Mouse (Mus musculus) limb, embryonic 14.5 days (tissue): Measurements from ENCODE around the gene Tnfrsf11a. TPM values are rescaled to one million over a fixed set of nuclear protein-coding genes. Genes with fewer than 3 reads are reported as not detected.

Experiments used
- ATAC-seq: fragments of 200-750 bp; cut with Nextera tagmentation; 2 replicates; pipeline ENCODE4 v1.8.0; 2017; ENCODE audit warnings: low read depth, moderate number of reproducible peaks, moderate TSS enrichment; ENCODE audit not compliant: low FRiP score
- DNase-seq: peaks from one replicate; pipeline ENCODE4 v3.0.0-alpha.2; 2015; ENCODE audit warnings: low spot score
- H3K27ac ChIP-seq: fragments of 300-500 bp; sonication (generic); replicated peaks from 2 replicates; pipeline ENCODE4 v1.5.1; 2014; ENCODE audit warnings: low read depth, mild to moderate bottlenecking, low read length, moderate library complexity, mixed read lengths
- H3K27me3 ChIP-seq: fragments of 300-500 bp; sonication (generic); 2 replicates; pipeline ENCODE4 v1.6.1; 2014; ENCODE audit warnings: low read length, mixed read lengths; ENCODE audit not compliant: control insufficient read depth, insufficient read depth
- H3K36me3 ChIP-seq: fragments of 300-500 bp; sonication (generic); 2 replicates; pipeline ENCODE4 v1.6.1; 2014; ENCODE audit warnings: mild to moderate bottlenecking, low read length, moderate library complexity, mixed read lengths; ENCODE audit not compliant: control insufficient read depth, insufficient read depth
- H3K4me1 ChIP-seq: fragments of 300-500 bp; sonication (generic); 2 replicates; pipeline ENCODE4 v1.6.1; 2014; ENCODE audit warnings: antibody characterized with exemption, low read length, mixed read lengths; ENCODE audit not compliant: control insufficient read depth, insufficient read depth
- H3K4me2 ChIP-seq: fragments of 300-500 bp; sonication (generic); replicated peaks from 2 replicates; pipeline ENCODE4 v1.6.1; 2014; ENCODE audit warnings: low read depth, mild to moderate bottlenecking, low read length, moderate library complexity; ENCODE audit not compliant: severe bottlenecking
- H3K4me3 ChIP-seq: fragments of 300-500 bp; sonication (generic); replicated peaks from 2 replicates; pipeline ENCODE4 v1.5.1; 2014; ENCODE audit warnings: low read length
- H3K9ac ChIP-seq: fragments of 300-500 bp; sonication (generic); 2 replicates; pipeline ENCODE4 v1.6.1; 2014; ENCODE audit warnings: mild to moderate bottlenecking, low read depth, low read length, moderate library complexity; ENCODE audit not compliant: severe bottlenecking
- H3K9me3 ChIP-seq: fragments of 300-500 bp; sonication (generic); 2 replicates; pipeline ENCODE4 v1.6.1; 2016; ENCODE audit warnings: low read length; ENCODE audit not compliant: control insufficient read depth
- POLR2A ChIP-seq: fragments of 200-500 bp; IDR thresholded peaks from 2 replicates; pipeline ENCODE4 v1.8.0; 2012; ENCODE audit warnings: inconsistent platforms, mild to moderate bottlenecking, moderate library complexity, borderline replicate concordance; ENCODE audit not compliant: insufficient read depth, insufficient read length; ENCODE audit errors: extremely low read depth
- WGBS: fragments of 180-500 bp; shearing (Covaris S2); extraction: QIAGEN DNeasy Blood & Tissue Kit; methylation state at CpG from one replicate; pipeline ENCODE4 v1.1.7; 2014; 5-methylcytosine and 5-hydroxymethylcytosine counted together
- polyA plus RNA-seq, 2 experiments: library from polyadenylated mRNA; depleted of rRNA in 1 of 2; stranded (reverse) in 1 of 2; unstranded in 1 of 2; fragments of >200 nt; fragmentation: Nextera tagmentation in 1 of 2; extraction: Ambion mirVana in 1 of 2; gene quantifications; 2 replicates each; pipeline versions ENCODE4 v1.2.1 to v1.2.3; 2012 to 2014

Gene Tnfrsf11a
- polyA plus RNA-seq, 2 experiments = 1.6 to 1.8 TPM

- WGBS = 79% methylated on average over 5 of the region's 5 CpGs
- no peak for ATAC-seq
- 0 out of 2 replicates have a peak, but pooled peaks cover 2% of the 10 kb centered on the region for H3K4me1 ChIP-seq
- no peak overlapping the region for H3K9ac ChIP-seq
- H3K9me3 ChIP-seq = no peaks in the 10 kb centered on the region
- no peak for TF ChIP-seq POLR2A
- H3K4me2 ChIP-seq = no peak overlapping the region
- H3K27ac ChIP-seq = no peak overlapping the region
- no peak overlapping the region for H3K4me3 ChIP-seq
- H3K27me3 ChIP-seq = no peaks in the 10 kb centered on the region
- H3K36me3 ChIP-seq = no peaks in the 10 kb centered on the region
- DNase-seq = no peak
Measured at GRCm38 (mm10) chr1:105885575-105885974, 105.1 kb downstream of the Tnfrsf11a start.

GRCm38 (mm10) chr1:105886358-105886757, 105.8 kb downstream of the Tnfrsf11a start:
- 69% methylated on average over 5 of the region's 5 CpGs for WGBS
- Histone ChIP-seq H3K4me2 (no peak overlapping the region), H3K4me1 (no peaks in the 10 kb centered on the region), H3K27ac (no peak overlapping the region), H3K9me3 (no peaks in the 10 kb centered on the region), H3K36me3 (no peaks in the 10 kb centered on the region), H3K9ac (no peak overlapping the region), H3K4me3 (no peak overlapping the region), H3K27me3 (no peaks in the 10 kb centered on the region)
- TF ChIP-seq POLR2A = no peak
- DNase-seq (no peak), ATAC-seq (no peak)

DNA sequence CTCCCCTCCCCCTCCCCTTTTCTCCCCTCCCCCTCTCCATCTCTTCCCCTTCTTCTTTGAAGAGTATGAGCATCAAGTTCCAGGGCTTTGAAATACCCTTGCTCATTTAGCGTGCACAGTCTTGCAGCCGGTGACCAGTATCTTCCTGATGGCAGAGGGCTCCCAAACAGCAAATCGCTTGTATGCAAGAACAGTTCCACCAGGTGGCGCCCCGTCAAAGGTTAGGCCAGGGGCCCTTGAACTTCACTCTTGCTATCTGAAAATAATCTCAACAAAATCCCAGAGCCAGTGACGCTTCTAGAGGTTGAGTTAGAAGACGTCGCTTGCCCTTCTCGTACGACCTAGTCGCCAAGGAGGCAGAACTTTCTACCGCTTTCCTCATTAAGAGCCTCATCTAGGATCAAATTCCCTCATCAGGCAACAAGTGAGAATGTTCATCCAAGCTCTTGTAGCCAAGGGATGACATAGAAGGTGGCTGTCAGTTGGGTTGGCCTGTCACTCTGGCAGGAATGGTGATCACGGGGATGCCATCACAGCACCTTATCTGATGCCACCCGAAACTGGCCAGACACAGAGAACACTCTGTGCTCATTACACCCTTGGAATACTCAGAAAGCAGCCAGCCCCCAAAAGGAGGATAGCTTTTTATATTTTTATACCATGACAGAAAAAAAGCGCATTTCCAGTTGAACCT, 110.7 kb downstream of the Tnfrsf11a start:
- Histone ChIP-seq H3K9ac (no peak overlapping the region), H3K4me2 (no peak overlapping the region), H3K4me3 (no peak overlapping the region), H3K27ac (no peak overlapping the region), H3K27me3 (no peaks in the 10 kb centered on the region), H3K9me3 (no peaks in the 10 kb centered on the region), H3K36me3 (no peaks in the 10 kb centered on the region), H3K4me1 (no peaks in the 10 kb centered on the region)
- peak; percentile 80 for DNase-seq
- WGBS = 37% methylated on average over 15 of the region's 15 CpGs
- no peak for TF ChIP-seq POLR2A
- ATAC-seq = 0 out of 2 replicates have a peak, but pooled peaks have one; percentile 55

GRCm38 (mm10) chr1:105895019-105895418, 114.5 kb downstream of the Tnfrsf11a start:
- TF ChIP-seq POLR2A = no peak
- no peak for DNase-seq
- H3K27me3 ChIP-seq = no peaks in the 10 kb centered on the region
- no peak for ATAC-seq
- H3K4me1 ChIP-seq = no peaks in the 10 kb centered on the region
- no peaks in the 10 kb centered on the region for H3K36me3 ChIP-seq
- WGBS = 74% methylated on average over 5 of the region's 5 CpGs
- H3K27ac ChIP-seq = no peak overlapping the region
- no peaks in the 10 kb centered on the region for H3K9me3 ChIP-seq
- H3K4me3 ChIP-seq = no peak overlapping the region
- H3K4me2 ChIP-seq = no peak overlapping the region
- H3K9ac ChIP-seq = no peak overlapping the region

Other genes starting within 250 kb of the Tnfrsf11a start
- 20.1 and 31.0 TPM in 2 replicates for gene Pign, start 117.0 kb upstream of the Tnfrsf11a start, polyA plus RNA-seq (2012; rRNA removed)
- gene Pign, start 117.0 kb upstream of the Tnfrsf11a start, polyA plus RNA-seq (2014; fragmentation: Nextera tagmentation; extraction: Ambion mirVana) = 14.5 and 18.8 TPM in 2 replicates
- gene Relch, start 116.9 kb upstream of the Tnfrsf11a start, polyA plus RNA-seq (2012; rRNA removed) = 22.9 and 28.6 TPM in 2 replicates
- 24.3 and 31.8 TPM in 2 replicates for gene Relch, start 116.9 kb upstream of the Tnfrsf11a start, polyA plus RNA-seq (2014; fragmentation: Nextera tagmentation; extraction: Ambion mirVana)
- 12.1 and 15.0 TPM in 2 replicates for gene Zcchc2, start 209.7 kb downstream of the Tnfrsf11a start, polyA plus RNA-seq (2012; rRNA removed)
- gene Zcchc2, start 209.7 kb downstream of the Tnfrsf11a start, polyA plus RNA-seq (2014; fragmentation: Nextera tagmentation; extraction: Ambion mirVana) = 2.8 TPM in 2 replicates